19 mouse cellular contexts compared by ENCODE assay signal in genomic region chr1:89164685-89165084, GRCm38 (mm10).
DNase-seq lines count a peak whose midpoint lies in the region; ATAC-seq and TF ChIP-seq lines count a peak whose summit lies in the region.
"Had no signal": no experiment of that assay in that cellular context is flagged by ENCODE, and none has a peak within 500 bp of the region (broad histone marks: within the 10 kb centered on the region; RNA-seq: fewer than 3 reads in every experiment).

No protein-coding gene starts in this region.

- no peak overlapping the region for H3K4me2 ChIP-seq in hindbrain, postnatal 0 days (ENCODE audit: low read depth, low read length)
- no peak overlapping the region for H3K4me2 ChIP-seq in hindbrain, embryonic 11.5 days (replicated peaks; ENCODE audit: low read depth, low read length)
- H3K4me2 ChIP-seq in lung, embryonic 16.5 days (ENCODE audit: low read depth, low read length), result no peak overlapping the region
- H3K4me2 ChIP-seq: forebrain, embryonic 13.5 days; intestine, embryonic 15.5 days; liver, embryonic 12.5 days; neural tube, embryonic 12.5 days had no signal

- WGBS in hindbrain, postnatal 0 days, result 50% methylated on average over 7 of the region's 7 CpGs
- WGBS in hindbrain, embryonic 11.5 days, result 64% methylated on average over 7 of the region's 7 CpGs
- WGBS in lung, embryonic 16.5 days, result 7% methylated on average over 7 of the region's 7 CpGs

- H3K9ac ChIP-seq in hindbrain, postnatal 0 days (replicated peaks; ENCODE audit: low read length), result no peak overlapping the region
- H3K9ac ChIP-seq in hindbrain, embryonic 11.5 days (ENCODE audit: low read depth, low read length), result no peak overlapping the region
- no peak overlapping the region for H3K9ac ChIP-seq in lung, embryonic 16.5 days (ENCODE audit: low read length)
- H3K9ac ChIP-seq: forebrain, embryonic 13.5 days; intestine, embryonic 15.5 days; liver, embryonic 12.5 days; neural tube, embryonic 12.5 days had no signal

- no peak for TF ChIP-seq CTCF in hindbrain, postnatal 0 days (IDR thresholded peaks at IDR 0.05; ENCODE audit: low read depth)

- H3K4me1 ChIP-seq in hindbrain, postnatal 0 days (ENCODE audit: insufficient read depth, low read length), result no peaks in the 10 kb centered on the region
- H3K4me1 ChIP-seq in hindbrain, embryonic 11.5 days (replicated peaks; ENCODE audit: control insufficient read depth, insufficient read depth, low read length), result no peaks in the 10 kb centered on the region
- peaks cover 15% of the 10 kb centered on the region for H3K4me1 ChIP-seq in lung, embryonic 16.5 days (replicated peaks; ENCODE audit: control insufficient read depth, insufficient read depth, low read length)
- H3K4me1 ChIP-seq: intestine, embryonic 15.5 days; liver, embryonic 12.5 days had no signal

- peak; percentile 8 for DNase-seq in hindbrain, postnatal 0 days (ENCODE audit: low spot score)
- DNase-seq in hindbrain, embryonic 11.5 days (ENCODE audit: low spot score), result no peak
- no peak for DNase-seq in lung, adult 18-20 months
- peak; percentile 36 for DNase-seq in embryo, embryonic 10.5 days (ENCODE audit: low spot score)
- peak; percentile 62 for DNase-seq in forelimb bud, embryonic 11.5 days (ENCODE audit: low read depth, low spot score)
- DNase-seq in gastrocnemius, adult 8-10 months (ENCODE audit: low spot score in 2 of 2), result no peak
- DNase-seq: adrenal gland, adult 8-10 months; cerebellum, adult 9-11 months; gastrocnemius, postnatal 25 days; layer of hippocampus, postnatal 36 days; lung, postnatal 36 days; thymus, postnatal 36 days had no signal

- H3K36me3 ChIP-seq in hindbrain, postnatal 0 days (ENCODE audit: insufficient read depth, low read length), result no peaks in the 10 kb centered on the region
- no peaks in the 10 kb centered on the region for H3K36me3 ChIP-seq in hindbrain, embryonic 11.5 days (ENCODE audit: control insufficient read depth, insufficient read depth, low read length)
- no peaks in the 10 kb centered on the region for H3K36me3 ChIP-seq in lung, embryonic 16.5 days (ENCODE audit: control insufficient read depth, insufficient read depth, low read length)
- H3K36me3 ChIP-seq: intestine, embryonic 15.5 days; liver, embryonic 12.5 days; neural tube, embryonic 12.5 days had no signal

- 0 out of 2 replicates have a peak, but pooled peaks have one; percentile 32 for ATAC-seq in hindbrain, postnatal 0 days
- ATAC-seq in hindbrain, embryonic 11.5 days (ENCODE audit: low FRiP score), result no peak
- ATAC-seq in lung, embryonic 16.5 days (ENCODE audit: low read depth), result peak; percentile 17; the same call in 1 of the 2 replicates
- ATAC-seq: forebrain, embryonic 13.5 days; intestine, embryonic 15.5 days; liver, embryonic 12.5 days; Patski had no signal

- H3K9me3 ChIP-seq in hindbrain, postnatal 0 days (ENCODE audit: low read length), result no peaks in the 10 kb centered on the region
- no peaks in the 10 kb centered on the region for H3K9me3 ChIP-seq in hindbrain, embryonic 11.5 days (ENCODE audit: control insufficient read depth, low read length)
- H3K9me3 ChIP-seq in lung, embryonic 16.5 days (ENCODE audit: control insufficient read depth, low read length), result no peaks in the 10 kb centered on the region
- H3K9me3 ChIP-seq: intestine, embryonic 15.5 days; liver, embryonic 12.5 days; neural tube, embryonic 12.5 days had no signal

- no peak overlapping the region for H3K4me3 ChIP-seq in hindbrain, postnatal 0 days (ENCODE audit: low read length)
- H3K4me3 ChIP-seq in hindbrain, embryonic 11.5 days (ENCODE audit: low read depth, low read length), result no peak overlapping the region
- H3K4me3 ChIP-seq in lung, embryonic 16.5 days (ENCODE audit: low read length), result no peak overlapping the region
- H3K4me3 ChIP-seq: forebrain, embryonic 13.5 days; intestine, embryonic 15.5 days; layer of hippocampus, adult 2 months; liver, embryonic 12.5 days; neural tube, embryonic 12.5 days had no signal

- no peaks in the 10 kb centered on the region for H3K27me3 ChIP-seq in hindbrain, postnatal 0 days (ENCODE audit: insufficient read depth, low read length)
- H3K27me3 ChIP-seq in hindbrain, embryonic 11.5 days (ENCODE audit: control insufficient read depth, insufficient read depth, low read length), result no peaks in the 10 kb centered on the region
- no peaks in the 10 kb centered on the region for H3K27me3 ChIP-seq in lung, embryonic 16.5 days (ENCODE audit: control insufficient read depth, insufficient read depth, low read depth, low read length)
- H3K27me3 ChIP-seq: forebrain, embryonic 13.5 days; intestine, embryonic 15.5 days; liver, embryonic 12.5 days; neural tube, embryonic 12.5 days; Patski had no signal

- H3K27ac ChIP-seq in hindbrain, postnatal 0 days, result no peak overlapping the region
- no peak overlapping the region for H3K27ac ChIP-seq in hindbrain, embryonic 11.5 days (ENCODE audit: low read depth, low read length)
- no peak overlapping the region for H3K27ac ChIP-seq in lung, embryonic 16.5 days (ENCODE audit: low read length)
- H3K27ac ChIP-seq: forebrain, embryonic 13.5 days; intestine, embryonic 15.5 days; layer of hippocampus, adult 2 months; liver, embryonic 12.5 days; neural tube, embryonic 12.5 days had no signal

Comparison
In these comparisons a context has a peak if more than half of its experiments do, and no peak if none do; other contexts are left out.
1. DNase-seq: peak in hindbrain, postnatal 0 days (single experiment), embryo, embryonic 10.5 days (single experiment) and forelimb bud, embryonic 11.5 days (single experiment); none in hindbrain, embryonic 11.5 days (single experiment), lung, adult 18-20 months (0 of 2) and gastrocnemius, adult 8-10 months (0 of 2).